Mouse (Mus musculus): ENCODE data around the gene Rfc4. TPM values are rescaled to one million over a fixed set of nuclear protein-coding genes. Genes with fewer than 3 reads are reported as not detected.

Rfc4 gene
- total RNA-seq, 1 experiment = 71.7 TPM

DNA sequence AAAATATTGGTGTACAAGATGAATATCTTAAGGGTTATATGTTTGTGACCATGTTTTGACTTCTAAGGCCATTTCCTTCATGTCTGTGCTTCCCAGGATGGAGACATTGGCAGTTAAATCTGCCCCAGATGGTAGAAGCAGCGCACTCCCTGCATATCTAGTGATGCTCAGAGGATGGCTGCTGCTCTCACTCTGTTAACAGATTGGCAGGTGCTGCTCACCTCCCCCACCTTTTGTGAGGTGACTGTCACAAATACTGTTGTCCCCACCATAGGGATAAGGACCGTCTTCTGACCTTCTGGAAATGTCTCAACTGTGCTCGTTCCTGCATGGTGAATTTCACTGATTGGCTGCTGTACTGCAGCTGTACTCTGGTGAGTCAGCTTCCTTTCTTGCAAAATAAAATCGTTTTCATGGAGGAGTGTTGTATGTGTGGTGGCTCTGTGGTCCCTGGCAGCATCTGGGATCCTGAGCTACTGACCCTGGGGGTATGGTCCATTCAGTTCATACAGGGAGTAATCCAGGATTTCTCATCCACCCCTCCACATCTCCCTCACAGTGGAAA lies 9.0 kb upstream of the Rfc4 start:
- H3K27ac ChIP-seq (ENCODE audit: insufficient read depth, low read depth, low read length, poor library complexity, severe bottlenecking) = no peak overlapping the region
- H3K9ac ChIP-seq (ENCODE audit: insufficient read depth, low read depth, low read length, poor library complexity, severe bottlenecking) = no peak overlapping the region
- no peaks in the 10 kb centered on the region for H3K9me3 ChIP-seq (ENCODE audit: control insufficient read depth, insufficient read depth, low read depth, low read length)
- in situ Hi-C loops (cut with MboI; ENCODE audit: low sequenced_read_pairs in 2 of 2, unreplicated experiment in 2 of 2) = loop anchor here in 1 of 2 experiments (5.0 kb wide), 1 partner anchor 49 kb away; no protein-coding TSS in a partner anchor
- H3K4me1 ChIP-seq (ENCODE audit: control insufficient read depth in 2 of 2, insufficient read depth in 2 of 2, low read length in 2 of 2, poor library complexity in 1 of 2) = no peaks in the 10 kb centered on the region
- no peak overlapping the region for H3K4me3 ChIP-seq (ENCODE audit: insufficient read depth in 1 of 2, low read depth in 1 of 2, low read length in 2 of 2, poor library complexity in 1 of 2, severe bottlenecking in 1 of 2)
- H3K36me3 ChIP-seq (ENCODE audit: control insufficient read depth, insufficient read depth, low read length, poor library complexity, severe bottlenecking) = no peaks in the 10 kb centered on the region
- TF ChIP-seq ZC3H11A (IDR thresholded peaks at IDR 0.05; ENCODE audit: borderline replicate concordance, low read depth, low read length) (no peak), HCFC1 (IDR thresholded peaks at IDR 0.05; ENCODE audit: borderline replicate concordance, insufficient read depth, low read length) (no peak), ZNF384 (IDR thresholded peaks at IDR 0.05; ENCODE audit: low read depth, low read length) (no peak), MAFK (IDR thresholded peaks at IDR 0.05; ENCODE audit: insufficient read depth, low read depth, low read length) (no peak), CHD2 (IDR thresholded peaks at IDR 0.05; ENCODE audit: low read depth, low read length) (no peak)
- DNase-seq (ENCODE audit: low read depth, low spot score) = no peak

DNA sequence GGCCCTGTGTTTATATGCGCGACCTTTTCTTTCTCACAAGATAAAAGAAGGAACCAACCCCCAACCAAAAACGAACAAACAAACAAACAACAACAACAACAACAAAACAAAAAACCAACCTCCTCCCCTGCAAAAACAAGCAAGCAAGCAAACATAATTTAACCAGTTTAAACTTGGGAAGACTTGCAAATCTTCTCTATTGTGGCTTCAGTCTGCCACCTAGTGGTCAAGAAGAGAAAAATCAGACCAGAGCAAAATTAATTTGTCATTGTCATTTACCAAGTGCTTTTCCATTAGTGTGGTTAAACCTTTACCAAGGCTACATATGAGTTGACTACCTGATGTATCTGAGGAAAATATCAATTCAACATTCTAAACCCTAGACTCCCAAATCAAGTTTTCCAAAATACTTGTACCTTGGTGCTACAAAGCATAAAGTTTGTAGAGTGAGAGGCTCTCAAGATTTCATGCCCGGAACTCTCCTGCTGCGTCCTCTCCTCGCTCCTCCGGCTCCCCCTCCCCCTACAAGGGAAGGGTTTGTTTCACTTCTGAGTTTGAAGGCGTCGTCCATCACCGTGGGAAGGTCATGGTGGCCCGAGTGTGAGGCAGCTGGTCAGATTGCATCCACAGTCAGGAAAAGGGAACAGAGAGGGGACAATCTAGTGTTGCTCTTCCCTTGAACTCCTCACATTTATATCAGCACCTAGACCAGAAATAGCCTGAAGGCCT lies 8.0 kb upstream of the Rfc4 start:
- no peak overlapping the region for H3K4me3 ChIP-seq (ENCODE audit: insufficient read depth in 1 of 2, low read depth in 1 of 2, low read length in 2 of 2, poor library complexity in 1 of 2, severe bottlenecking in 1 of 2)
- no peak overlapping the region for H3K27ac ChIP-seq (ENCODE audit: insufficient read depth, low read depth, low read length, poor library complexity, severe bottlenecking)
- TF ChIP-seq CHD2 (IDR thresholded peaks at IDR 0.05; ENCODE audit: low read depth, low read length) (no peak), ZC3H11A (IDR thresholded peaks at IDR 0.05; ENCODE audit: borderline replicate concordance, low read depth, low read length) (peak; percentile 81; the same call in 1 of the 2 replicates)
- in situ Hi-C loops (cut with MboI; ENCODE audit: low sequenced_read_pairs in 2 of 2, unreplicated experiment in 2 of 2) = loop anchor here in 1 of 2 experiments (5.0 kb wide), 1 partner anchor 48 kb away; no protein-coding TSS in a partner anchor
- no peaks in the 10 kb centered on the region for H3K9me3 ChIP-seq (ENCODE audit: control insufficient read depth, insufficient read depth, low read depth, low read length)
- no peak for DNase-seq (ENCODE audit: low read depth, low spot score)
- no peaks in the 10 kb centered on the region for H3K36me3 ChIP-seq (ENCODE audit: control insufficient read depth, insufficient read depth, low read length, poor library complexity, severe bottlenecking)
- H3K4me1 ChIP-seq (ENCODE audit: control insufficient read depth in 2 of 2, insufficient read depth in 2 of 2, low read length in 2 of 2, poor library complexity in 1 of 2) = no peaks in the 10 kb centered on the region
- no peak overlapping the region for H3K9ac ChIP-seq (ENCODE audit: insufficient read depth, low read depth, low read length, poor library complexity, severe bottlenecking)

DNA sequence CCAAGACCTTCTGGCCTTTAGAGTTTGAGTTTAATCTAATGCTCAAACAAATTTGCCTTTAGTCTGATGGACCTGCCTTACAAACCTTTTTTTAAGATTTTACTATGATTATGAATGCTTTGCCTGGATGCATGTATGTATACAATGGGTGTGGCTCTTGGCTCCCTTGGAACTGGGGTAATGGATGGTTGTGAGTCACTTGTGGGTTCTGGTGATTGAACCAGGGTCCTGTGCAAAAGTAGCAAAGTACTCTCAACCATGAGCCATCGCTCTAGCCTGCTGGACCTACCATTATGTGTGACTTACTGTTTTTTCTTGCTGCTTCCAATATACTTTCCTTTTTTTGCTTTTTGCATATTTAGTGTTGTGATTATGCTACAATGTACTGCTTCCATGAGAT lies 4.8 kb upstream of the Rfc4 start:
- no peaks in the 10 kb centered on the region for H3K9me3 ChIP-seq (ENCODE audit: control insufficient read depth, insufficient read depth, low read depth, low read length)
- TF ChIP-seq ZNF384 (IDR thresholded peaks at IDR 0.05; ENCODE audit: low read depth, low read length) (no peak), MAFK (IDR thresholded peaks at IDR 0.05; ENCODE audit: insufficient read depth, low read depth, low read length) (no peak), ZC3H11A (IDR thresholded peaks at IDR 0.05; ENCODE audit: borderline replicate concordance, low read depth, low read length) (no peak), HCFC1 (IDR thresholded peaks at IDR 0.05; ENCODE audit: borderline replicate concordance, insufficient read depth, low read length) (no peak), CHD2 (IDR thresholded peaks at IDR 0.05; ENCODE audit: low read depth, low read length) (no peak)
- in situ Hi-C loops (cut with MboI; ENCODE audit: low sequenced_read_pairs in 2 of 2, unreplicated experiment in 2 of 2) = no loop called here
- no peak for DNase-seq (ENCODE audit: low read depth, low spot score)
- no peaks in the 10 kb centered on the region for H3K36me3 ChIP-seq (ENCODE audit: control insufficient read depth, insufficient read depth, low read length, poor library complexity, severe bottlenecking)
- H3K4me3 ChIP-seq (ENCODE audit: insufficient read depth in 1 of 2, low read depth in 1 of 2, low read length in 2 of 2, poor library complexity in 1 of 2, severe bottlenecking in 1 of 2) = no peak overlapping the region
- no peak overlapping the region for H3K27ac ChIP-seq (ENCODE audit: insufficient read depth, low read depth, low read length, poor library complexity, severe bottlenecking)
- no peak overlapping the region for H3K9ac ChIP-seq (ENCODE audit: insufficient read depth, low read depth, low read length, poor library complexity, severe bottlenecking)
- no peaks in the 10 kb centered on the region; a peak in 1 of 4 replicates for H3K4me1 ChIP-seq (ENCODE audit: control insufficient read depth in 2 of 2, insufficient read depth in 2 of 2, low read length in 2 of 2, poor library complexity in 1 of 2)

DNA sequence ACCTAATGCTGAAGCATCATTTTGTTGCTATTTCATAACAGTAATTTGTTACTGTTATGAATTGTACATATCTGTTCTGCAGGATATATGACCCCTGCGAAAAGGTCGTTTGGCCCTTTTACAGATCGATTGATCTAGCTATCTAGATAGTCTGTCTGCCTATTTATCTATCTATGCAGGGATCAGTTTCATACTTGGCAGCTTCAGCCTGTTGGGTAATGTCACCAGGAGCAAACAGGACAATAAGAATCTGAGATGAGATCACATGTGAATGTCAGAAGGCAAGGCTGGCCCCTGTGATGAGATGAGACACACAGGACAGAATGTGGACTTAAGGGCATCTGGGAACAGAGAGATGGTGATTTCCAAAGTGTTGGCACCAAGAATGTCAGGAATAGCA lies 2.8 kb upstream of the Rfc4 start:
- Histone ChIP-seq H3K36me3 (ENCODE audit: control insufficient read depth, insufficient read depth, low read length, poor library complexity, severe bottlenecking) (no peaks in the 10 kb centered on the region; the same call in 1 of the 2 replicates), H3K4me3 (ENCODE audit: insufficient read depth in 1 of 2, low read depth in 1 of 2, low read length in 2 of 2, poor library complexity in 1 of 2, severe bottlenecking in 1 of 2) (no peak overlapping the region), H3K9ac (ENCODE audit: insufficient read depth, low read depth, low read length, poor library complexity, severe bottlenecking) (no peak overlapping the region), H3K27ac (ENCODE audit: insufficient read depth, low read depth, low read length, poor library complexity, severe bottlenecking) (no peak overlapping the region), H3K9me3 (ENCODE audit: control insufficient read depth, insufficient read depth, low read depth, low read length) (no peaks in the 10 kb centered on the region), H3K4me1 (ENCODE audit: control insufficient read depth in 2 of 2, insufficient read depth in 2 of 2, low read length in 2 of 2, poor library complexity in 1 of 2) (peaks cover 0 to 2% of the 10 kb centered on the region in 2 experiments; a peak in 1 of 4 replicates)
- in situ Hi-C loops (cut with MboI; ENCODE audit: low sequenced_read_pairs in 2 of 2, unreplicated experiment in 2 of 2) = no loop called here
- DNase-seq (ENCODE audit: low read depth, low spot score) = no peak
- no peak for TF ChIP-seq CHD2 (IDR thresholded peaks at IDR 0.05; ENCODE audit: low read depth, low read length)
- TF ChIP-seq HCFC1 (IDR thresholded peaks at IDR 0.05; ENCODE audit: borderline replicate concordance, insufficient read depth, low read length) = no peak
- no peak for TF ChIP-seq MAFK (IDR thresholded peaks at IDR 0.05; ENCODE audit: insufficient read depth, low read depth, low read length)
- no peak for TF ChIP-seq ZC3H11A (IDR thresholded peaks at IDR 0.05; ENCODE audit: borderline replicate concordance, low read depth, low read length)
- no peak for TF ChIP-seq ZNF384 (IDR thresholded peaks at IDR 0.05; ENCODE audit: low read depth, low read length)
